Mouse (Mus musculus) thymus, adult 2 months (tissue): ENCODE measurements around the gene Myo5a.

Source experiments
- CTCF ChIP-seq: fragments of 200-500 bp; IDR thresholded peaks from 2 replicates; pipeline ENCODE4 v1.5.1; 2012; ENCODE audit warnings: mild to moderate bottlenecking, control low read depth, low read length, moderate library complexity, borderline replicate concordance; ENCODE audit not compliant: control insufficient read depth, poor library complexity, insufficient read depth; ENCODE audit errors: extremely low read depth
- POLR2A ChIP-seq: fragments of 200-500 bp; IDR thresholded peaks from 2 replicates; pipeline ENCODE4 v1.6.1; 2012; ENCODE audit warnings: mild to moderate bottlenecking, low read length, control low read depth, moderate library complexity; ENCODE audit not compliant: control insufficient read depth, poor library complexity, insufficient read depth; ENCODE audit errors: extremely low read depth

DNA sequence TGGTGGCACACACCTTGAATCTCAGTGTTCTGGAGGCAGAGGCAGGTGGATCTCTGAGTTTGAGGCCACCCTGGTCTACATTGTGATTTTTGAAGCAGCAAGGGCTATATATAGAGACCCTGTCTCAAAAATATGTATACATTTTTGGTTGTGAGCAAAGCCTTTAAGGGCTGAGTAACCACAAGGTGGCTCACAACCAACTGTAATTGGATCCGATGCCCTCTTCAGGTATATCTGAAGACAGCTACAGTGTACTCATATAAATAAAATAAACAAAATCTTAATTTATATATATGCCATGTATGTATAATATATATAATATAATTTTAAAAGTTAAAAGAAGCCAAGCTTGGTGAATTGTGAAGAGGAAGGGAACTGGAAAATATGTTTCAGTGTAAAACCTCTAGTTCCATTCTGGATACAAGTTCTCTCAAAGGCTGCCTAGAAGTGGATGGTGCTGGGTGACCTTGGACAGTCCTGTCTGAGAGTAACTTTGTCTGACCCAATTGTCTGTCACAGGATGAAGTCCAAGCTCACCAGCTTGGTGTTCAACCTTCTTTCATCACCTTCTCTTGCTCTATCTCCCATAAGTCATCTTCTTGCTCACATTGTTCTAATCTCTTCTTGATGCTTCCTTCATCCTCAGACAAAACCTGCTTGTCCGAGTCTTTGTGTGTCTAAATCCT is 28.8 kb upstream of the Myo5a start:
- no peak for TF ChIP-seq CTCF
- TF ChIP-seq POLR2A = no peak
